Mouse (Mus musculus) G1E (cell line): ENCODE results near the gene Plekho1. TPM values are rescaled to one million over a fixed set of nuclear protein-coding genes. Genes with fewer than 3 reads are reported as not detected.

ENCODE experiments used
- ATAC-seq: 2 replicates; pipeline ENCODE4 v1.8.0; 2016; ENCODE audit warnings: mild to moderate bottlenecking; ENCODE audit not compliant: insufficient number of reproducible peaks, poor library complexity, low FRiP score, severe bottlenecking; ENCODE audit errors: extremely low read depth
- DNase-seq: peaks from one replicate; pipeline ENCODE4 v3.0.0; 2012; ENCODE audit warnings: low spot score
- H3K27me3 ChIP-seq: 2 replicates; pipeline ENCODE4 v1.6.1; 2012; ENCODE audit warnings: mild to moderate bottlenecking, low read length, inconsistent platforms; ENCODE audit not compliant: insufficient read depth
- H3K36me3 ChIP-seq: replicated peaks from 2 replicates; pipeline ENCODE3; 2012; ENCODE audit warnings: mild to moderate bottlenecking, inconsistent platforms
- H3K4me1 ChIP-seq: 2 replicates; pipeline ENCODE4 v1.6.1; 2012; ENCODE audit warnings: low read depth, low read length, inconsistent platforms, mixed read lengths; ENCODE audit not compliant: insufficient read depth
- H3K4me3 ChIP-seq: 2 replicates; pipeline ENCODE4 v1.5.1; 2012; ENCODE audit warnings: low read depth, mild to moderate bottlenecking, inconsistent platforms, low read length, moderate library complexity, mixed read lengths
- H3K9me3 ChIP-seq: replicated peaks from 2 replicates; pipeline ENCODE4 v1.6.1; 2012; ENCODE audit warnings: inconsistent platforms
- CTCF ChIP-seq: IDR thresholded peaks from 2 replicates; pipeline ENCODE4 v1.5.1; 2012; ENCODE audit warnings: low read depth, low read length, inconsistent platforms, mixed read lengths
- GATA1 ChIP-seq: IDR thresholded peaks from 2 replicates; pipeline ENCODE4 v1.6.1; 2012; ENCODE audit warnings: borderline replicate concordance, low read length, inconsistent platforms, mixed read lengths
- GATA2 ChIP-seq: IDR thresholded peaks from 2 replicates; pipeline ENCODE4 v1.6.1; 2012; ENCODE audit warnings: low read depth, low read length, inconsistent platforms, borderline replicate concordance
- POLR2AphosphoS5 ChIP-seq: IDR thresholded peaks from 2 replicates; pipeline ENCODE4 v1.6.1; 2012; ENCODE audit warnings: low read depth, low read length, inconsistent platforms; ENCODE audit not compliant: insufficient replicate concordance
- TAL1 ChIP-seq: conservative IDR thresholded peaks from 2 replicates; pipeline ENCODE4 v1.6.1; 2012; ENCODE audit warnings: low read depth, low read length, inconsistent platforms, mixed read lengths
- polyA plus RNA-seq: library from polyadenylated mRNA; stranded (reverse); fragments of >175 nt; gene quantifications from 2 replicates; pipeline ENCODE4 v1.2.3, GENCODE M21; 2012
- total RNA-seq, 2 experiments: library from RNA; stranded (forward) in 1 of 2; stranded (reverse) in 1 of 2; fragments of 200-1000 nt in 1 of 2; fragments of >200 nt in 1 of 2; fragmentation: Nextera tagmentation in 1 of 2; gene quantifications; 2 replicates each; pipeline ENCODE4 v1.2.3; 2014 to 2017

Plekho1 gene
- total and polyA plus RNA-seq, 3 experiments = 5.7 to 10.9 (median 9.7) TPM

- TF ChIP-seq CTCF (no peak), TAL1 (no peak), GATA2 (no peak), POLR2AphosphoS5 (no peak), GATA1 (no peak)
- Histone ChIP-seq H3K9me3 (no peaks in the 10 kb centered on the region), H3K27me3 (peaks cover 10% of the 10 kb centered on the region), H3K4me3 (peak overlapping the region; percentile 63; the same call in 1 of the 2 replicates), H3K4me1 (peaks cover 54% of the 10 kb centered on the region), H3K36me3 (peaks cover 17% of the 10 kb centered on the region)
- DNase-seq (no peak), ATAC-seq (no peak)
Observed at GRCm38 (mm10) chr3:96000080-96000632, 4.4 kb upstream of the Plekho1 start.

DNA sequence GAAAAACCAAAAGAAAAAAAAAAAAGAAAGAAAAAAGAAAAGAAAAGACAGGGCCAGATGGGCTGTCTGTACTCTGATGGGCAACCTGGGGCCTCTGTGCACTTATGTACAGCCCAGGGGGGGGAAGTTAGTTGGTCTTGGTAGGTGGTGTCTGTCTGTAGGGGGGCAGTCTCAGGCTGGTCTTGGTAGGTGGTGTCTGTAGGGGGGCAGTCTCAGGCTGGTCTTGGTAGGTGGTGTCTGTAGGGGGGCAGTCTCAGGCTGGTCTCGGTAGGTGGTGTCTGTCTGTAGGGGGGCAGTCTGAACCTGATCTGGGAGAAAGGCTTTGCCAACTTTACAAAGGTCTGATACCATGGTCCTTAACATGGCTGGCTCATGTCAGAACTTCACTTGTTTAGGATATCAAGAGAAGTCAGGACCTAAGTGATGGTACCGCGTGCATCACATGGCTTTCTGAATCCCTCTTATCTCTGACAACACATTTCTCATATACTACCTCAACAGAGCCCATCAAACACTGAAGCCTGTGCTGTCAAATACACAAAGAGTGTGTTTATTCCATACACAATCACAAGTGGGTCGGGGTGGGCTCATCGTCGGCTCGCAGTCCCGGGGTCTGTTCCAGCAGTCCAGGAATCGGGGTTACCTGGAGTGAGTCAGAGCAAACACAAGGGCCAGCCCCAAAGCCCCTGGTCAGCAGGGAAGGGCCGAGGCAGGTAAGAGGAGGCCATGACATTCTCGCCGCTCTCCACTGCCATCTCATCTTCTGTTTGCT lies 3.7 kb upstream of the Plekho1 start:
- no peak for DNase-seq
- Histone ChIP-seq H3K36me3 (peaks cover 17% of the 10 kb centered on the region), H3K27me3 (peaks cover 16% of the 10 kb centered on the region), H3K4me3 (peak overlapping the region; percentile 63; the same call in 1 of the 2 replicates), H3K4me1 (peaks cover 61% of the 10 kb centered on the region), H3K9me3 (no peaks in the 10 kb centered on the region)
- TF ChIP-seq GATA2 (no peak), GATA1 (no peak), TAL1 (peak; percentile 76), POLR2AphosphoS5 (no peak)
- peak; percentile 87 for ATAC-seq

- Histone ChIP-seq H3K9me3 (no peaks in the 10 kb centered on the region), H3K4me3 (no peak overlapping the region), H3K36me3 (peaks cover 11% of the 10 kb centered on the region), H3K27me3 (peaks cover 38% of the 10 kb centered on the region), H3K4me1 (peaks cover 71% of the 10 kb centered on the region)
- ATAC-seq (no peak), DNase-seq (no peak)
- no peak for TF ChIP-seq GATA2
- TF ChIP-seq CTCF = no peak
- TF ChIP-seq GATA1 = no peak
- TF ChIP-seq TAL1 = no peak
- TF ChIP-seq POLR2AphosphoS5 = no peak
Observed at GRCm38 (mm10) chr3:95997203-95997721, 1.5 kb upstream of the Plekho1 start.

DNA sequence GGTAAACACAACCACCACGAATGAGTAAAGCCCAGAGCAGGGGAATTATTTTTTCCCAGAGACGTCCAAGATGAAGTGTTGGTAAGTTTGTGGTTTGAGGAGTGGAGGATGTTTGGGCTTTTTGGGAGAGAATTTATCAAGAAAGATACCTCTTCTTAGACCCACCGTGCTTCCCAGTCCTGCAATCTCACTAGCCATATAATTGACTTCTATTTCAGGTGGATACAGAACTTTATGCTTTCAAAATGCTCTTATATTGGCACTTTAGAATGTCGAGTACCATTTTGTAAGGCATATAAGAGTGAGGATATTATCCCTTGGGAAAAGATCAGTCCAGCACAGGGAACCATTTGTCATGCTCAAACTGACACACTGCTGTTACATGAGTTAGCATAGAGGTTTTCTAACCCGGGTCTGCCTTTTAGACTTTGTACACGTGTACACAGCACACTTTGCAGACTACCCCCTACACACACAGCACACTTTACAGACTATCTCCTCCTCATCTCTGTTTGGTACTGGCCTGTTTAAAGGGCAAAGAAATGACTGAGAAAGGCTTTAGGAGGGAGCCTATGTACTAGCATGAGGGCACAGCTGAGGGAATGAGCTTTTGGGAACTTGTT lies 761 bp upstream of the Plekho1 start:
- TF ChIP-seq POLR2AphosphoS5 = no peak
- TF ChIP-seq CTCF = no peak
- no peak for TF ChIP-seq TAL1
- TF ChIP-seq GATA2 = no peak
- TF ChIP-seq GATA1 = no peak
- peaks cover 10% of the 10 kb centered on the region for H3K36me3 ChIP-seq
- no peaks in the 10 kb centered on the region for H3K9me3 ChIP-seq
- peaks cover 39% of the 10 kb centered on the region for H3K27me3 ChIP-seq
- DNase-seq (no peak), ATAC-seq (no peak)
- H3K4me3 ChIP-seq = peak overlapping the region; percentile 72; the same call in 1 of the 2 replicates
- H3K4me1 ChIP-seq = peaks cover 71% of the 10 kb centered on the region

GRCm38 (mm10) chr3:95994975-95995801 lies 613 bp downstream of the Plekho1 start:
- no peaks in the 10 kb centered on the region for H3K9me3 ChIP-seq
- no peak for DNase-seq
- ATAC-seq = no peak
- H3K27me3 ChIP-seq = peaks cover 39% of the 10 kb centered on the region
- TF ChIP-seq GATA2 (no peak), TAL1 (no peak), CTCF (no peak)
- H3K4me1 ChIP-seq = peaks cover 62% of the 10 kb centered on the region
- H3K4me3 ChIP-seq = peak overlapping the region; percentile 72
- H3K36me3 ChIP-seq = peaks cover 12% of the 10 kb centered on the region
